ENCODE assay signal across 8 mouse cellular contexts in the genomic region with DNA sequence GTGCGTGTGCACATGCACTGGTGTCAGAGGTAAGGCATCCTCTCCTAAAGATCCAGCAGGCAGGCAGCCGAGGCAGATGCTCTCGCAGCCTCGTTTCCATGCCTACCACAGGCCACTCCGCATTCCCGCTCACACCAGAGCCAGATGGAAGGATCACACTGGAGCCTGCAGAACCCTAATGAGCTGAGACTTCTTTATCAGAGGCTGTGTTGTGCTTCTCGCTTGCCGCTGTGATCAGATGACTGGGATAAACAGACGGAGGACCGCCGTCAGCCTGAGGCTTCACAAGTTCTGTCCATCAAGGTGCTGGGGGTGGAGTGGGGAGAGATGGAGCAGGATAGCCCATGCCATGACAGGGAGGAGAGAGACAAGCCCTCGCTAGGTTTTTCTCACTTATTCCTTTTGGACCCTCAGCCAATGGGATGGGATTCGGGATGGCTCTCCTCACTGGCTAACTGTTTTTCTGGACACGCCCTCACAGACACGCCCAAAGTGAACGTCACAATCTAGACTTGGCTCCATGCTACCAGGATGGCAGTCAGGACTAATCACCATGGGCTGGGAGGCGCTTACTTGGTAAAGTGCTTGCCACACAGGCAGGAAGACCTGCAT. TPM values are rescaled to one million over a fixed set of nuclear protein-coding genes. Genes with fewer than 3 reads are reported as not detected.
DNase-seq lines count a peak whose midpoint lies in the region; ATAC-seq and TF ChIP-seq lines count a peak whose summit lies in the region.

No protein-coding gene starts in this region.

- no peak for TF ChIP-seq POLR2A in cerebellum, adult 2 months (IDR thresholded peaks at IDR 0.05; ENCODE audit: borderline replicate concordance, insufficient read depth, low read length)
- TF ChIP-seq POLR2A in ES-Bruce4 (IDR thresholded peaks at IDR 0.05; ENCODE audit: insufficient read depth, low read length): no peak

- no peak overlapping the region for H3K9ac ChIP-seq in ES-Bruce4 (ENCODE audit: low read depth, poor library complexity, severe bottlenecking)
- H3K9ac ChIP-seq in neural tube, embryonic 13.5 days: peak overlapping the region; percentile 41; the same call in 1 of the 2 replicates

- peak; percentile 41 to 58 for DNase-seq in cerebellum, adult 2 months
- peak; percentile 81 for DNase-seq in layer of hippocampus, adult 9-11 months
- DNase-seq in ovary, postnatal 14 days (ENCODE audit: low spot score): no peak

- H3K4me1 ChIP-seq in cerebellum, adult 2 months (ENCODE audit: control insufficient read depth, insufficient read depth, low read length): peaks cover 8% of the 10 kb centered on the region; the same call in 1 of the 2 replicates
- H3K4me1 ChIP-seq in ES-Bruce4 (ENCODE audit: control insufficient read depth, insufficient read depth, low read length): no peaks in the 10 kb centered on the region
- peaks cover 9% of the 10 kb centered on the region for H3K4me1 ChIP-seq in neural tube, embryonic 13.5 days (replicated peaks)

- 6% methylated on average over 17 of the region's 17 CpGs for WGBS in cerebellum, adult 2 months
- WGBS in neural tube, embryonic 13.5 days: 21% methylated on average over 17 of the region's 17 CpGs

- no peaks in the 10 kb centered on the region for H3K27me3 ChIP-seq in cerebellum, adult 2 months (ENCODE audit: control insufficient read depth, insufficient read depth, low read length)
- no peaks in the 10 kb centered on the region for H3K27me3 ChIP-seq in ES-Bruce4 (ENCODE audit: control insufficient read depth, insufficient read depth, low read length, poor library complexity, severe bottlenecking)
- no peaks in the 10 kb centered on the region for H3K27me3 ChIP-seq in neural tube, embryonic 13.5 days

- ATAC-seq in cerebellum, adult (ENCODE audit: insufficient number of reproducible peaks, low FRiP score, low TSS enrichment): no peak
- peak; percentile 36; the same call in 1 of the 2 replicates for ATAC-seq in erythroblast, adult 5-6 weeks (replicated peaks; ENCODE audit: low FRiP score, poor library complexity, severe bottlenecking)
- peak; percentile 75 for ATAC-seq in neural tube, embryonic 13.5 days (ENCODE audit: low read depth)
- ATAC-seq in granulocyte monocyte progenitor cell, adult 5-6 weeks (replicated peaks; ENCODE audit: poor library complexity, severe bottlenecking): no peak

- no peak for TF ChIP-seq CTCF in cerebellum, adult 2 months (IDR thresholded peaks at IDR 0.05; ENCODE audit: borderline replicate concordance, insufficient read depth, low read depth, low read length)
- no peak for TF ChIP-seq CTCF in ES-Bruce4 (IDR thresholded peaks at IDR 0.05; ENCODE audit: low read depth, low read length)

- peak overlapping the region; percentile 32 for H3K4me3 ChIP-seq in cerebellum, adult 2 months (replicated peaks; ENCODE audit: insufficient read depth, low read depth, low read length)
- peak overlapping the region; percentile 27 for H3K4me3 ChIP-seq in ES-Bruce4 (ENCODE audit: low read depth, low read length)
- H3K4me3 ChIP-seq in neural tube, embryonic 13.5 days: peak overlapping the region; percentile 12; the same call in 1 of the 2 replicates

- TF ChIP-seq EP300 in ES-Bruce4 (IDR thresholded peaks at IDR 0.05; ENCODE audit: insufficient read depth, low read depth, low read length): no peak

- no peaks in the 10 kb centered on the region for H3K9me3 ChIP-seq in ES-Bruce4 (replicated peaks; ENCODE audit: control insufficient read depth, insufficient read depth, low read length, poor library complexity, severe bottlenecking)
- H3K9me3 ChIP-seq in neural tube, embryonic 13.5 days: no peaks in the 10 kb centered on the region

- peak overlapping the region; percentile 43 for H3K4me2 ChIP-seq in neural tube, embryonic 13.5 days

- H3K36me3 ChIP-seq in ES-Bruce4 (ENCODE audit: control insufficient read depth, insufficient read depth, low read length, poor library complexity, severe bottlenecking): no peaks in the 10 kb centered on the region
- H3K36me3 ChIP-seq in neural tube, embryonic 13.5 days: no peaks in the 10 kb centered on the region

- no peak overlapping the region for H3K27ac ChIP-seq in cerebellum, adult 2 months (ENCODE audit: insufficient read depth, low read length)
- no peak overlapping the region for H3K27ac ChIP-seq in ES-Bruce4 (ENCODE audit: insufficient read depth, low read length)
- peak overlapping the region; percentile 64 for H3K27ac ChIP-seq in neural tube, embryonic 13.5 days (replicated peaks)

RNA-seq across cellular contexts. Expression of a gene that starts 47.3 kb away (rescaled TPM):
- 0.21 and 0.26 TPM in 2 replicates for polyA plus RNA-seq in cerebellum, adult 2 months (2012; rRNA removed)
- 10.9 and 12.4 TPM in 2 replicates for polyA plus RNA-seq in ES-Bruce4 (2011; ENCODE audit: insufficient read depth, insufficient read length, low read depth, missing spikeins)
- total RNA-seq in erythroblast, adult 5-6 weeks (2015; ENCODE audit: low replicate concordance): not detected in 2 replicates
- total RNA-seq in erythroblast, adult 5-6 weeks (2017; ENCODE audit: low replicate concordance): not detected in 2 replicates
- polyA plus RNA-seq in neural tube, embryonic 13.5 days (2015; fragmentation: Nextera tagmentation; extraction: Ambion mirVana): 0.14 and 0.33 TPM in 2 replicates
- not detected in 2 replicates for total RNA-seq in granulocyte monocyte progenitor cell, adult 5-6 weeks (2014; fragmentation: Nextera tagmentation)
- not detected in 2 replicates for total RNA-seq in granulocyte monocyte progenitor cell, adult 5-6 weeks (2017)

Comparison
In these comparisons a context has a peak if more than half of its experiments do, and no peak if none do; other contexts are left out.
1. ATAC-seq: peak in erythroblast, adult 5-6 weeks (single experiment) and neural tube, embryonic 13.5 days (single experiment); none in cerebellum, adult (single experiment) and granulocyte monocyte progenitor cell, adult 5-6 weeks (single experiment).
2. Peak in every context shown above with its lines, with median percentiles within 50 percentile points of each other: H3K4me3 ChIP-seq.